Mouse (Mus musculus): ENCODE measurements at regions not wholly inside any gene's neighbourhood (a gene's known extent, or its start where the extent isn't known, plus 50 kb on each side); places are given as distances from the start of the nearest gene placed in this dataset.

- H3K4me2 ChIP-seq = no peak overlapping the region
- no peak overlapping the region for H3K4me3 ChIP-seq
- no peak overlapping the region for H3K9ac ChIP-seq
- no peak for ATAC-seq (replicated peaks)
- H3K27me3 ChIP-seq (replicated peaks) = no peaks in the 10 kb centered on the region
- no peaks in the 10 kb centered on the region for H3K36me3 ChIP-seq (replicated peaks)
- 93% methylated on average over 2 of the region's 2 CpGs for WGBS
- no peak overlapping the region for H3K27ac ChIP-seq
- no peaks in the 10 kb centered on the region for H3K9me3 ChIP-seq
- H3K4me1 ChIP-seq = no peaks in the 10 kb centered on the region
These were observed 190.3 kb upstream of the Mad2l1 start for GRCm38 (mm10) chr6:66344848-66345247.

GRCm38 (mm10) chr6:66347356-66347755, 187.8 kb upstream of the Mad2l1 start:
- Histone ChIP-seq H3K9me3 (no peaks in the 10 kb centered on the region), H3K9ac (no peak overlapping the region), H3K4me1 (no peaks in the 10 kb centered on the region), H3K27ac (no peak overlapping the region), H3K36me3 (replicated peaks) (no peaks in the 10 kb centered on the region), H3K4me2 (no peak overlapping the region), H3K4me3 (no peak overlapping the region), H3K27me3 (replicated peaks) (no peaks in the 10 kb centered on the region)
- ATAC-seq (replicated peaks) = no peak
- 96% methylated on average over 2 of the region's 2 CpGs for WGBS

GRCm38 (mm10) chr6:66361130-66361529, 174.1 kb upstream of the Mad2l1 start:
- 71% methylated on average over 3 of the region's 3 CpGs for WGBS
- Histone ChIP-seq H3K9me3 (no peaks in the 10 kb centered on the region), H3K4me1 (no peaks in the 10 kb centered on the region), H3K4me2 (no peak overlapping the region), H3K36me3 (replicated peaks) (no peaks in the 10 kb centered on the region), H3K27ac (no peak overlapping the region), H3K4me3 (no peak overlapping the region), H3K9ac (no peak overlapping the region), H3K27me3 (replicated peaks) (no peaks in the 10 kb centered on the region)
- no peak for ATAC-seq (replicated peaks)

- no peak overlapping the region for H3K4me2 ChIP-seq
- H3K9ac ChIP-seq = no peak overlapping the region
- ATAC-seq (replicated peaks) = no peak
- H3K36me3 ChIP-seq (replicated peaks) = no peaks in the 10 kb centered on the region
- H3K4me3 ChIP-seq = no peak overlapping the region
- H3K9me3 ChIP-seq = no peaks in the 10 kb centered on the region
- H3K4me1 ChIP-seq = no peaks in the 10 kb centered on the region
- H3K27ac ChIP-seq = no peak overlapping the region
- no peaks in the 10 kb centered on the region for H3K27me3 ChIP-seq (replicated peaks)
These were observed 167.9 kb upstream of the Mad2l1 start for GRCm38 (mm10) chr6:66367263-66367662.

GRCm38 (mm10) chr6:66381279-66381934, 153.8 kb upstream of the Mad2l1 start:
- Histone ChIP-seq H3K9ac (no peak overlapping the region), H3K4me1 (no peaks in the 10 kb centered on the region), H3K36me3 (replicated peaks) (no peaks in the 10 kb centered on the region), H3K9me3 (no peaks in the 10 kb centered on the region), H3K4me3 (no peak overlapping the region), H3K27me3 (replicated peaks) (no peaks in the 10 kb centered on the region), H3K4me2 (no peak overlapping the region), H3K27ac (no peak overlapping the region)
- WGBS = 32% methylated on average over 1 of the region's 1 CpGs
- no peak; the same call in 1 of the 2 replicates for ATAC-seq (replicated peaks)

- Histone ChIP-seq H3K9ac (no peak overlapping the region), H3K27ac (no peak overlapping the region), H3K9me3 (no peaks in the 10 kb centered on the region), H3K4me2 (no peak overlapping the region), H3K4me3 (no peak overlapping the region), H3K27me3 (replicated peaks) (no peaks in the 10 kb centered on the region), H3K4me1 (no peaks in the 10 kb centered on the region), H3K36me3 (replicated peaks) (no peaks in the 10 kb centered on the region)
- 98% methylated on average over 2 of the region's 2 CpGs for WGBS
- ATAC-seq (replicated peaks) = no peak
These were observed 152.7 kb upstream of the Mad2l1 start for GRCm38 (mm10) chr6:66382347-66383010.

GRCm38 (mm10) chr6:66395147-66395546, 140.0 kb upstream of the Mad2l1 start:
- ATAC-seq (replicated peaks) = no peak
- 89% methylated on average over 4 of the region's 4 CpGs for WGBS
- Histone ChIP-seq H3K27ac (no peak overlapping the region), H3K4me3 (no peak overlapping the region), H3K4me1 (no peaks in the 10 kb centered on the region), H3K9me3 (no peaks in the 10 kb centered on the region), H3K9ac (no peak overlapping the region), H3K27me3 (replicated peaks) (no peaks in the 10 kb centered on the region), H3K36me3 (replicated peaks) (no peaks in the 10 kb centered on the region), H3K4me2 (no peak overlapping the region)

GRCm38 (mm10) chr6:66397411-66397810, 137.8 kb upstream of the Mad2l1 start:
- 87% methylated on average over 8 of the region's 8 CpGs for WGBS
- Histone ChIP-seq H3K4me3 (no peak overlapping the region), H3K4me1 (peaks cover 4% of the 10 kb centered on the region; the same call in 1 of the 2 replicates), H3K27ac (no peak overlapping the region), H3K9ac (no peak overlapping the region), H3K27me3 (replicated peaks) (no peaks in the 10 kb centered on the region), H3K9me3 (no peaks in the 10 kb centered on the region), H3K4me2 (no peak overlapping the region), H3K36me3 (replicated peaks) (no peaks in the 10 kb centered on the region)
- ATAC-seq (replicated peaks) = no peak

GRCm38 (mm10) chr6:66398674-66399073, 136.5 kb upstream of the Mad2l1 start:
- WGBS = 54% methylated on average over 3 of the region's 3 CpGs
- no peak for ATAC-seq (replicated peaks)
- Histone ChIP-seq H3K4me1 (peaks cover 4% of the 10 kb centered on the region; the same call in 1 of the 2 replicates), H3K27me3 (replicated peaks) (no peaks in the 10 kb centered on the region), H3K4me2 (no peak overlapping the region), H3K9me3 (no peaks in the 10 kb centered on the region), H3K9ac (no peak overlapping the region), H3K36me3 (replicated peaks) (no peaks in the 10 kb centered on the region), H3K27ac (no peak overlapping the region), H3K4me3 (no peak overlapping the region)

- Histone ChIP-seq H3K4me2 (no peak overlapping the region), H3K27ac (no peak overlapping the region), H3K9me3 (no peaks in the 10 kb centered on the region), H3K36me3 (replicated peaks) (no peaks in the 10 kb centered on the region), H3K9ac (no peak overlapping the region), H3K27me3 (replicated peaks) (no peaks in the 10 kb centered on the region), H3K4me3 (no peak overlapping the region), H3K4me1 (peaks cover 4% of the 10 kb centered on the region; the same call in 1 of the 2 replicates)
- WGBS = 21% methylated on average over 4 of the region's 4 CpGs
- ATAC-seq (replicated peaks) = peak; percentile 63; the same call in 1 of the 2 replicates
These were observed 136.0 kb upstream of the Mad2l1 start for GRCm38 (mm10) chr6:66399091-66399755.

GRCm38 (mm10) chr6:66401468-66401867, 133.7 kb upstream of the Mad2l1 start:
- 0 out of 2 replicates have a peak overlapping the region, but pooled peaks have one; percentile 25 for H3K27ac ChIP-seq
- no peak overlapping the region for H3K4me2 ChIP-seq
- peak; percentile 72; the same call in 1 of the 2 replicates for ATAC-seq (replicated peaks)
- H3K4me1 ChIP-seq = peaks cover 4% of the 10 kb centered on the region; the same call in 1 of the 2 replicates
- H3K9me3 ChIP-seq = no peaks in the 10 kb centered on the region
- H3K4me3 ChIP-seq = no peak overlapping the region
- no peak overlapping the region for H3K9ac ChIP-seq
- 28% methylated on average over 5 of the region's 5 CpGs for WGBS
- no peaks in the 10 kb centered on the region for H3K27me3 ChIP-seq (replicated peaks)
- no peaks in the 10 kb centered on the region for H3K36me3 ChIP-seq (replicated peaks)

- 31% methylated on average over 5 of the region's 5 CpGs for WGBS
- Histone ChIP-seq H3K27ac (0 out of 2 replicates have a peak overlapping the region, but pooled peaks have one; percentile 13), H3K4me3 (no peak overlapping the region), H3K36me3 (replicated peaks) (no peaks in the 10 kb centered on the region), H3K9ac (no peak overlapping the region), H3K9me3 (no peaks in the 10 kb centered on the region), H3K4me2 (no peak overlapping the region), H3K27me3 (replicated peaks) (no peaks in the 10 kb centered on the region), H3K4me1 (peaks cover 4% of the 10 kb centered on the region; the same call in 1 of the 2 replicates)
- 0 out of 2 replicates have a peak, but pooled peaks have one; percentile 20 for ATAC-seq (replicated peaks)
These were observed 133.2 kb upstream of the Mad2l1 start for GRCm38 (mm10) chr6:66401868-66402440.

Data from midbrain, embryonic 15.5 days (tissue).